Mouse (Mus musculus) frontal cortex, postnatal 14 days (tissue): ENCODE measurements around the gene Slc22a17.

Source experiments
- DNase-seq, 2 experiments: peaks; one replicate each; pipeline ENCODE4 v3.0.0; 2022; ENCODE audit warnings: low spot score in 2 of 2

Slc22a17 gene

GRCm38 (mm10) chr14:54939434-54940175 is 26.7 kb upstream of the Slc22a17 start:
- no peak for DNase-seq

DNA sequence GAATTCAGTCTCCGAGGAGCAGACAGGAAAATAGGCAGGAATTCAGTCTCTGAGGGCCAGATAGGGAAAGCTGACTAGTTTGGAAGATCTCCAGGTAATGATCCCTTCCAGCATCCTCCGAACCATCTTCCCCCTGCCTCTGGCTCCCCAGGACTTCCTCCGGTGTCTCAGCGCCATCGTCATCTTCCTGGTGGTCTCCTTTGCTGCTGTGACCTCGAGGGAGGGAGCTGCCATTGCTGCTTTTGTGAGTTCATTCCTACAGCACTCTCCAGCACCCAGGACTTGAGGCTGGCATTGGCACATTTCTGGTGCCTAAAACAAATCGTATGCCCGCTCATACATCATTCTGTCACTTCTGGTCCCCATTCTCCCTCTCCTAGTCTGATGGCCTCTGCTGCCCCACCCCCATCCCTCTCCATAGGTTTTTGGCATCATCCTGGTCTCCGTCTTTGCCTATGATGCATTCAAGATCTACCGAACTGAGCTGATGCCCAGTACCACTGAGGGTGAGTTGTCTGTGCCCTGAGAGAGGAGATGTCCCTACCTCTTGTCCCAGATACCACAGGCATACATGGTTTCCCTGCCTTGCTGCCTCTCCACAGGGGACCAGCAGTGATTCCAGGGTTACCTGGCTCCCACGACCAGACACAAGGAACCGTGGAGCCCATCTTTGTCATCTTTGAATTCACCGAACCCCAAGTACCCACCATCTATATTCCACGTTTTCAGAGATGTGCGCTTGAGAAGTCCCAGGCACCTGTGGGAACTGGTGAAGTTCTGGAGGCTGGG is 25.7 kb upstream of the Slc22a17 start:
- DNase-seq: no peak

GRCm38 (mm10) chr14:54937361-54938182 is 24.6 kb upstream of the Slc22a17 start:
- DNase-seq: no peak

GRCm38 (mm10) chr14:54936831-54937160 is 23.9 kb upstream of the Slc22a17 start:
- DNase-seq: no peak

GRCm38 (mm10) chr14:54935904-54936830 is 23.2 kb upstream of the Slc22a17 start, which contains the start of gene Cmtm5:
TSS of gene Cmtm5 (plus strand) at chr14:54936261.
- peak; percentile 52 to 72 for DNase-seq

DNA sequence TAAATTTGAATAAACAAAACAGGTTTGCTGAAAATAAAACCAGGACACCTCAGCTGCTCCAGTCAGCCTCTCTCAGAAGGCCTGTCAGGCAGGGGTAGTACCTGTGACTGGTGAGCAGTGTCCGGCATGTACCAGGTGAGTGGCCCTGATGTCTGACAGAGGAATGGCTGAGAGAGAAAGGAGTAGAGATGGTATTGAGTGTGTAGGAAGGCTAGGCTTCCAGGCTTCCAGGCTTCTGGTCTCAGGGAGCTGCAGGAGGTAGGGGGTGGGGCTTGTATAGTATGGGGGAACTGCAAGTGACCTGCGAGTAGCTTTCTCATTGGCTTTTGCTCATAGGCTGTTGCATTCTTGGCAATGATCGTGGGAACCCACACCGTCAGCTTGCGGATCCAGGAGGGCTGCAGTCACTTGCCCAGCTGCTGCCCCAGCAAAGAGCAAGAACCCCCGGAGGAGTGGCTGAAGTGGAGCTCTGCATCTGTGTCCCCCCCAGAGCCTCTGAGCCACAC is 19.8 kb upstream of the Slc22a17 start, which contains the start of gene Il25:
Gene Il25, plus strand, starts transcription at position 51 of the 506 bp plus-strand sequence.
- no peak for DNase-seq

GRCm38 (mm10) chr14:54930431-54930830 is 17.5 kb upstream of the Slc22a17 start:
- DNase-seq: no peak

GRCm38 (mm10) chr14:54929801-54930200 is 16.9 kb upstream of the Slc22a17 start:
- DNase-seq: no peak

DNA sequence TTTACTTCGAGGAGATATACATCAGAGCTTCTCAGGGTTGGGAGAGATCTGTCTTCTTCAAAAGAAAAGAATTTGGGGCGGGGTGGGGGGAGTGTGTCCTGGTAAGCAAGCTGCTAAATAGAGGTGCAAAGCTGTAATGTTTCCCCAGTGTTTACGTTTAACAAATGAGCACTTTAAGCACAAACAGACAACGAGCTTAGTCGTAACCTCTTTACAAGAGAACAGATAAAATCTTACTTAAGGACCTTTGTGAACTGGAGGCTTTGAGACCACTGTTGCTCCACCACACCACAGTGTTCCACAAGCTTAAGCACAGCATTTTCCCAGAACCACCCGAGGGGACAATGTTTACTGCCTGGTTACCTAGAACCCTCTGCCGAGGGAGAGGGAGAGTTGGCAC is 14.4 kb upstream of the Slc22a17 start:
- DNase-seq: no peak

- DNase-seq: peak in 1 of 2 experiments; percentile 32
Measured at GRCm38 (mm10) chr14:54926401-54927158, 13.6 kb upstream of the Slc22a17 start.

GRCm38 (mm10) chr14:54925349-54926342 is 12.7 kb upstream of the Slc22a17 start, which contains the start of gene Efs:
TSS of gene Efs (minus strand) at chr14:54926126.
- peak in 1 of 2 experiments; percentile 32 for DNase-seq

- DNase-seq: no peak
Measured at GRCm38 (mm10) chr14:54924641-54925348, 11.9 kb upstream of the Slc22a17 start.

DNA sequence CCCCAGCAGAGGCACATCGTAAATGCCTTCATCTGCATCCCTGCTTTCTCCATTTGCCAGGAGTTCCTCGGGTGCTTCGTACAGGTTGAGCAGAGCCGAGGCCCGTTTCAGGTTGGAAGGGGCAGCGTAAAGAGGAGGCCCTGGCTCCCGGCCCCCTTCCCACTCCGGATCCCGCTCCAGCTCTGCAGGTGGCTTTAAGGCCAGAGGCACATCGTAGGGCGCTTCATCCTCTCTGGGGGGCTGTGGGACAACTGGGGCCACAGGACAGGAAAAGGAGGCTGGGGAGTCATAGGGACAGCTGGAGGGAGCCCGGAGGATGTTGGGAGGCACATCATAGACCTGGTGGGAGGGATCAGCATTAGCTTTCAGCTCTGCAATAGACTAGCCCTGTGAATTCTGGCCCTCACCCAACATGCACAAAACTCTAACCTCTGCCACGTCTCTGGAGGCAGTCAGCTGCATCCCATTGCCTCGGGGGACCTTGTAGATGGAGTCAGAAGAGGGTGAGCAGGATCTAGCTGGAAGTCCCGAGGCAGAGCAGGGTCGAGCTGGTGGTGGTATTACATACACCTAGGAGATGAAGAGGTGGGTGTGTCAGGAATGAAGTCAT is 7.2 kb upstream of the Slc22a17 start:
- DNase-seq: no peak

GRCm38 (mm10) chr14:54913343-54913742 is 411 bp upstream of the Slc22a17 start:
- DNase-seq: no peak

GRCm38 (mm10) chr14:54912109-54912850 is 652 bp downstream of the Slc22a17 start:
- DNase-seq: no peak

DNA sequence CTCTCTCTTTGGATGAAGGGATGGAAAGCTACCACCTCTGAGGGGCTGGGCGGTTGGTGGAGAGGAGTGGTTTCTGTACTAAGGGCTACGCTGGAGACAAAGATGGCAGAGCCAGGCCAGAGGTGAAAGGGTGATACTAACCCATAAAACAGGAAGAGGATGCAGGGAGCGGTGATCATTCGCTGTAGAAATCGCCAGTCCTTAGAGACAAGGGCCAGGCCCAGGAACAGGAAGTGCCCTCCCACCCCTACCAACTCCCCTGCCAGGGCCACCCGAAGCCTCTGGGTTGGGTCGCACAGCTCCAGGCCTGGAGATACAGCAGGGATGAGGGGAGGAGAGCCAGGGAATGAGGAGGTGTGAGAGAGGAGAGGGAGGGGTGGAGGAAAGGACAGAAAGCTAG is 4.2 kb downstream of the Slc22a17 start:
- no peak for DNase-seq

- DNase-seq: no peak
Measured at GRCm38 (mm10) chr14:54903641-54904040, 9.3 kb downstream of the Slc22a17 start.
